Mouse (Mus musculus): ENCODE measurements around the gene Sorbs1.

The Sorbs1 gene

DNA sequence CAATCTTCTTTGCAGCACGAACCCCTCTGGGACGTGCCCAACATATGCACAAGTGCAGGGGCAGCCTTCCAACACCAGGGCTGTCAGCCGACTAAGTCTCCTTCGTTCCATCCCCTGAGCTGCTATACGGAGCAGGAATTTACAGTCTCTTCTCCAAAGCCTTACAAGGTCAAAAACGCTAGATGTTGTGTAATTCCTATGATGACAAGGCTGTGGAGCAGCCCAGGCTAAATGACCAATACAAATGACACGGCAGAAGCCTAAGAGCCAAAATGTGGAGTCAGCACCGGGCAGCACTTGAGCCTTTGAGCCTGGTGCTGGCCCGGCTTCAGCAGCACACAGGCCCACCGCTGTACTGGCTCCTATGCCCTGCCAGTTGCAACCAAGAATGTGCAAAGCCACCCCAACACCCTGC lies 35.4 kb downstream of the Sorbs1 start:
- DNase-seq (ENCODE audit: low read depth, low spot score), result no peak

GRCm38 (mm10) chr19:40477445-40477941 lies 36.1 kb downstream of the Sorbs1 start:
- no peak for DNase-seq (ENCODE audit: low read depth, low spot score)

GRCm38 (mm10) chr19:40476491-40476890 lies 37.1 kb downstream of the Sorbs1 start:
- DNase-seq (ENCODE audit: low read depth, low spot score), result no peak

- DNase-seq (ENCODE audit: low read depth, low spot score), result no peak
These were observed 41.9 kb downstream of the Sorbs1 start for GRCm38 (mm10) chr19:40471526-40472245.

GRCm38 (mm10) chr19:40469792-40470191 lies 43.8 kb downstream of the Sorbs1 start:
- DNase-seq (ENCODE audit: low read depth, low spot score), result no peak

- no peak for DNase-seq (ENCODE audit: low read depth, low spot score)
These were observed 45.3 kb downstream of the Sorbs1 start for GRCm38 (mm10) chr19:40468308-40468707.

DNA sequence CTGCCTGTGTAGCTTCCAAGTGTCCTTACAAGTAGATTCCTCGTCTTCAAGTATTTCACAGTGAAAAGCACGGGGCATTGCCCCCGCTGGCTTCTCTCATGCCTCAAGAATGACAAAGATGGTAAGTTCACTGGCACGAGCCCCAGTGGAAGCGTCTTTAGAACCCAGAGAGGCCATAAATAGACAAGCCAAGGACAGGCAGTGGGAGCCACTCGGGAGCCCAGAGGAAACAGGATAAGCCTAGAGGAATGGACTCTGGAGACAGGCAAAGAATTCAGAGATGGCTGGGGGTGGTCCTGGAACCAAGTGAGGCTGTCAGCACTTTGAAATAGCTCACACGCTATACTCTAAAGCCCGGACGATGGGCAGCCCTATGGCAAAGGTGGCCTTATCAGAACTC lies 45.8 kb downstream of the Sorbs1 start:
- DNase-seq (ENCODE audit: low read depth, low spot score), result no peak

DNA sequence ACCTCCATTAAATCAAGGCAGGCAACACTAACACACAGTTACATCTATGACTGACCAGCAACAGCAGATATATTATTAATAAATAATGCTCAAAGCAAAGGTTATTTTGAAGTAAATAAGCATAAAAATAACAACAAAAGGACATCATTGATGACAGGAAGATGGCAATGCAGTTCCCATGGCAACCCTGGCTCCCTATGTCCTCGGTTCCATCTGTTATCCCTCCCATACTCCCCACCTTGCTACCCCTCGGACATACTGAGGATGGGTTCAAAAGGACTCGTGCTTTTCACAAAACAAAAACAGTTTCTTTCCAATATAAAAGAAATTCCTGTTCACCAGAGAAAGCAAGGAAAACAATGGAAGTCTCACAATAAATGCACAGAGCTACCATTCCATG lies 48.2 kb downstream of the Sorbs1 start:
- no peak for DNase-seq (ENCODE audit: low read depth, low spot score)

DNA sequence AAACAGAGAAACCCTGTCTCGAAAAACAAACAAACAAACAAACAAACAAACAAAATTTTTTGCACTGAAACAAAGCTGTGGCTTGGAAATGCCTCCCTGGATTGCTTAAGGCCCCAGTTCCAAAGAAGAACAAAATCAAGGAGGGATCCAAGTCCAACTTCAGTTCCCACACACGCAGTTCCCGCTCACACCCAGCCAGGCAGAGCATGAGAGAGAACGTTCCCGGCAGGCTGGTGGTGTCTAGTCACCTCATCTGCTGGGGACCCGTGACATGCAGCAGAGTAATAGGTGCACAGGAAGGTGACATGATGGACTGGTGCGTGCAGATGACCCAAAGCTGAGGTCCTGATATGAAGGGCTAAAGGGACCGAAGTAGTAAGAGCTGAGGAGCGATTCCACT lies 49.2 kb downstream of the Sorbs1 start:
- no peak for DNase-seq (ENCODE audit: low read depth, low spot score)

- no peak for DNase-seq (ENCODE audit: low read depth, low spot score)
These were observed 50.7 kb downstream of the Sorbs1 start for GRCm38 (mm10) chr19:40462892-40463291.

- no peak for DNase-seq (ENCODE audit: low read depth, low spot score)
These were observed 51.1 kb downstream of the Sorbs1 start for GRCm38 (mm10) chr19:40462481-40462880.

GRCm38 (mm10) chr19:40461662-40462061 lies 51.9 kb downstream of the Sorbs1 start:
- DNase-seq (ENCODE audit: low read depth, low spot score), result no peak

- DNase-seq (ENCODE audit: low read depth, low spot score), result no peak
These were observed 52.6 kb downstream of the Sorbs1 start for GRCm38 (mm10) chr19:40460854-40461490.

GRCm38 (mm10) chr19:40459338-40459737 lies 54.2 kb downstream of the Sorbs1 start:
- DNase-seq (ENCODE audit: low read depth, low spot score), result no peak

- DNase-seq (ENCODE audit: low read depth, low spot score), result no peak
These were observed 54.8 kb downstream of the Sorbs1 start for GRCm38 (mm10) chr19:40458806-40459205.

DNA sequence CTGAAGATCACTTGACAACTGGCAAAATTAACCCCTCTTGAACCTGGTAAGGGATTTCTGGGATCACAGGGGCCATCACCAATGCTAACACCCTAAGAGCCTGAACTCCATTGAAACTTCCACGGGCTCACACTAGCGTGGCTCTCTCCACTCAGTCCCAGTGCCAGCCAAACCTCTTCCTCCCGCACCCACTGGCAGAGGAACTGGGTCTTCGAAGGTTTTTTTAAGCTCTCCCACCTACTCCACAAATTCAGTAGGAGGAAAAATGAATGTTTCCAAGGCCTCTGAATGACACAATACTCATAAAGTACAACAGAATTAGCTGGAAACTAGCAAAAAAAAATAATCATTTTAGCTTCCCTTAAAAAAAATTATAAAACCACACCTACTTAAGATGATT lies 58.3 kb downstream of the Sorbs1 start:
- DNase-seq (ENCODE audit: low read depth, low spot score), result no peak

DNA sequence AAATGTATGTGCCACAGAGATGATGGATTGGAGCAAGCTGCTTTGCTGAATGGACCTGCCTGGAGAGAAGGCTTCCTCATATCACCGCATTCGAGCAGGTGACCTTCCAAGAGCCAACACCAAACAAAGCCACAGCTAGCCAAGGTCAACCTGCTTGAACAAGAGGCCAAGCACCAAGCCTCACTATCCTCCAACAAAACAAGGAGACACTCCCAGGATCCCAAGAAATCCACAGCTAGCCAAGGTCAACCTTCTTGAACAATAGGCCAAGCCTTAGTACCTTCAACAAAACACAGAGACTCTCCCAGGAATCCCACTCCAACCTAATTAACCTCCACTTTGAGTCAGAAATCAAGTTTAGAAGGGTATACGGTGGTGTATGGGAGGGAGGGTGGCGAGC lies 59.5 kb downstream of the Sorbs1 start:
- no peak for DNase-seq (ENCODE audit: low read depth, low spot score)

DNA sequence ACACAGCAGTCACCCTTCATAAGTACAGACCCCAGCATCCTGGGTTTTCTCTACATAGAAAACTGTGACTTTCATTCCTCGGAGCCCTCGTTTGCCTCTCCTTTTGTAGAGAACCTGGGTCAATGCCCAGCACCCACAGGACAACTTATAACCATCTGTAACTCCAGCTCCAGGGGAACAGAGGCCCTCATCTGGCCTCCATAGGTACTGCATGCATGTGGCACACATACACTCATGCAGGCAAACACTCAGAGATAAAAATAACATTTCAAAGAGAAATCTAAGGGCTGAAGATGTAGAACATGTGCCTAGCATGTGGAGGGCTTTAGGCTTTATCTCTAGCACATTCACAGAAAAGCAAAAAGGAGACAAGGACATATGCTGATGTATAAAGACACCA lies 61.4 kb downstream of the Sorbs1 start:
- no peak for DNase-seq (ENCODE audit: low read depth, low spot score)

- DNase-seq (ENCODE audit: low read depth, low spot score), result no peak
These were observed 62.3 kb downstream of the Sorbs1 start for GRCm38 (mm10) chr19:40451307-40451706.

DNA sequence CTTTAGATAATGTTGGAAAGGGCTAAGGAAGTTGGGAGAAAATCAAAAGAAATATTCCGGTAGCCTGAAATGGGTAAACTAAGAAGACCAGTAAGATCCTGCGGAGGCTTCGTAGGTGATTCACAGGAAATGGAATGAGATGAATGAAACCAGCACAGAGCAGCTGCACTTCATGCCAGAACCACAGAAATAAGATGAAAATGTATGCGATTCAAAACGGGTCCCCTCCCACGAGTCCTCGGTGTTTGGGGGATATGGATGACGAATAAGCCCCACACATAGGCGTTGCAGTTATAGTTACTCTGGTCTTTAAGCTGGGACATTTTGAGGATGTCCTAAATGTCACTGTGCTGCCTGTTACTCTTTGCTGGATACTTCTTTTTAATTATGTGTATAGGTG lies 67.1 kb downstream of the Sorbs1 start:
- DNase-seq (ENCODE audit: low read depth, low spot score), result no peak

- no peak for DNase-seq (ENCODE audit: low read depth, low spot score)
These were observed 71.2 kb downstream of the Sorbs1 start for GRCm38 (mm10) chr19:40442377-40442776.

DNA sequence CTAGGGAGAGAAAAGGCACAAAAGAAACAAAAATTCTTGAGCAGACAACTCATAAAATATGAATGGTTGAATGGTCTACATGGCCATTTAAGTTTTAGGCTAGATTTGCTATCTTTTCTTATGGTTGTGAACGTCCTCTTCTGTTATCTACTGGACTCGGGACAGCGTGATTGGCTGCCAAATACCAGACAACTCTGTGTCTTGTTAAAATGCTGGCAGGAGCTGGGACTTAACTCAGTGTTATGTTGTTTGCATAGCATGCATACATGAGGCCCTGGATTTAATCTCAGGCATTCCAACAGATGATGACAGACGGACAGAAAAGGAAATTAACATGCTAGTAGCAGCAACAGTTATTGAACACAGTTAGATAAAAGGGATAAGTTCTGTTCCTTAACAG lies 72.6 kb downstream of the Sorbs1 start:
- DNase-seq (ENCODE audit: low read depth, low spot score), result no peak

DNA sequence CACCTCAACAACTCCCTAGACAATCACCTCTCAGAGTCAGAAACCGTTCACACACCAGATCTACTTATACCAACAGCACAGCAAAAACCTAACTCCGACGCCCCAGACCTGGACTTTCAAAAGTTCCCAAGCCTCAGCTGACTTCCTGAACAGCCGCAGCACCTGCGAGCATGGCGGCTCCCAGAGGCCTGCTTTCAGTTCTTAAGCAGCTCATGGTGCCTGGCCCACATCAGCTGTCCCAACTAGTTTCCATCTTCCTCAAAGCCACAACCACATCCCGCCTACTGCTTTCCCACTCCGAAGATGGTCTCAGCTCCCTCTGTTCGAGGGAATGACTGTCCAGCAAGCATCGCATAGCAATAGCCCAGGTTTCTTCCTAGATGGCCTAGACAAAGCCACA lies 74.7 kb downstream of the Sorbs1 start:
- DNase-seq (ENCODE audit: low read depth, low spot score), result no peak

Measured in embryo, embryonic 11.5 days (tissue).